In the genomic region with DNA sequence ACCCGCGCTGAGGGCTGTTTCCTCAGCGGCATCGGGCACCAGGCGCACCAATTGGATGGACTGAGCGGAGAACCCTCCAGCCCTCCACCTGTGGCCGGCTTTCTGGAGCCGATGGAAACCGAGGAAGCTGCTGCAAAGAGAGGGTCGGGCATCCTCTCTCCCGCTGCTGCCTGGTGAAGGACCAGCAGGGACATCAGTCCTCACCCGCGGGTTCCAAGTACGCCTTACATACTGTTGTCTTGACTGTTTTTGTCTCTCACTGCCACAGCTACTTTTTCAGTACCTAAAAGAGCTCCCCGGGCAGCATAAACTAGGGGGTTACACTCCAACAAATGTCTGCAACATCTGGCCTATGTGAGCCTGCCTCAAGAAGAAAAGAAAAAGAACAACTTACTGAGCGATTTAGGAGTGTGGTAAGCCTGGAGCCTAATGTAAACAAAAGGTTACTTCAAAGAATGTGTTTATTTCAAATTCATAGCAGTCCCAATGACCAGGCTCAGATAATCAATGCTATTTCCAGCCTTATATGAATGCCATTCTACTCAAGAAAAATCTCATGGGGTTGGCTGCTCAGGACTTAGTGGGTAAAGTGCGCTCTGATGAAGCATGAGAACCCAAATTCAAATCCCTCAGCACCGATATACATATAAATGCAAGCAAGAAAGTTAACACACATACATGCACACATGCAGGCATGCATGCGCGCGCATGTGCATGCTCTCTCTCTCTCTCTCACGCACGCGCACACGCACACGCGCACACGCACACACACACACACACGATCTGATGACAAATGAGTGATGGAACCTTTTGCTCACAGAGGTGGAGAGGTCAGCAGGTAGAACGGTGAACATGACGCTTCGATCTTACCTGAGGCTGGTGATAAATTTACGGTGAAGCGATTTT, we compare ENCODE assay signal across 8 mouse cellular contexts. TPM values are rescaled to one million over a fixed set of nuclear protein-coding genes. Genes with fewer than 3 reads are reported as not detected.
A peak's percentile ranks its signal among the peaks of the same experiment; 100 is the strongest.
DNase-seq lines count a peak whose midpoint lies in the region; ATAC-seq and TF ChIP-seq lines count a peak whose summit lies in the region.

No protein-coding gene starts in this region.

- in situ Hi-C loops in CH12.LX (cut with MboI; ENCODE audit: low pct_ligation_motif_present, low pct_unique_long_range_greater_than_20kb, low sequenced_read_pairs), result loop anchor here (25.0 kb wide), 1 partner anchor 189 kb away; no protein-coding TSS in a partner anchor

- WGBS in heart, embryonic 10.5 days, result 4% methylated on average over 34 of the region's 34 CpGs
- WGBS in embryonic facial prominence, embryonic 11.5 days, result 3% methylated on average over 34 of the region's 34 CpGs
- WGBS in limb, embryonic 10.5 days, result 3% methylated on average over 34 of the region's 34 CpGs
- WGBS in olfactory bulb, adult 2 months, result 4% methylated on average over 34 of the region's 34 CpGs

- peak overlapping the region; percentile 86 for H3K4me3 ChIP-seq in heart, embryonic 10.5 days
- peak overlapping the region; percentile 40 to 87 (median 77) for H3K4me3 ChIP-seq in CH12.LX (replicated peaks in 1 of 3; ENCODE audit: low read depth in 2 of 3, low read length in 2 of 3, poor library complexity in 1 of 3)
- H3K4me3 ChIP-seq in embryonic facial prominence, embryonic 11.5 days (ENCODE audit: low read depth, low read length), result peak overlapping the region; percentile 74
- H3K4me3 ChIP-seq in limb, embryonic 10.5 days, result peak overlapping the region; percentile 84
- peak overlapping the region; percentile 84 for H3K4me3 ChIP-seq in olfactory bulb, adult 2 months (ENCODE audit: insufficient read depth, low read depth, low read length)

- H3K79me2 ChIP-seq in CH12.LX (replicated peaks; ENCODE audit: control insufficient read depth, extremely low read depth, insufficient read depth, poor library complexity, severe bottlenecking), result no peaks in the 10 kb centered on the region

- H3K4me1 ChIP-seq in heart, embryonic 10.5 days, result peaks cover 26% of the 10 kb centered on the region
- peaks cover 2 to 10% of the 10 kb centered on the region in 2 experiments; a peak in 2 of 4 replicates for H3K4me1 ChIP-seq in CH12.LX (ENCODE audit: control insufficient read depth in 1 of 2, insufficient read depth in 2 of 2)
- H3K4me1 ChIP-seq in embryonic facial prominence, embryonic 11.5 days (ENCODE audit: control insufficient read depth, insufficient read depth, low read length), result no peaks in the 10 kb centered on the region
- H3K4me1 ChIP-seq in limb, embryonic 10.5 days, result peaks cover 34% of the 10 kb centered on the region
- peaks cover 6% of the 10 kb centered on the region for H3K4me1 ChIP-seq in olfactory bulb, adult 2 months (ENCODE audit: control insufficient read depth, insufficient read depth, low read length)

- no peak for TF ChIP-seq POLR2A in CH12.LX (IDR thresholded peaks at IDR 0.05; ENCODE audit: low read depth, low read length)
- TF ChIP-seq POLR2A in olfactory bulb, adult 2 months (IDR thresholded peaks at IDR 0.05; ENCODE audit: insufficient read depth, low read depth, low read length), result no peak

- no peak for TF ChIP-seq CTCF in CH12.LX (conservative IDR thresholded peaks at IDR 0.05 in 1 of 2, IDR thresholded peaks at IDR 0.05 in 1 of 2; ENCODE audit: low read depth in 2 of 2, low read length in 2 of 2)
- no peak for TF ChIP-seq CTCF in olfactory bulb, adult 2 months (IDR thresholded peaks at IDR 0.05; ENCODE audit: insufficient read depth, low read depth, low read length)

- H3K4me2 ChIP-seq in CH12.LX (ENCODE audit: insufficient read depth, low read depth, poor library complexity, severe bottlenecking), result peak overlapping the region; percentile 57
- H3K4me2 ChIP-seq in embryonic facial prominence, embryonic 11.5 days (ENCODE audit: low read depth, low read length), result peak overlapping the region; percentile 96

- H3K9ac ChIP-seq in CH12.LX (ENCODE audit: insufficient read depth, low read depth), result no peak overlapping the region
- peak overlapping the region; percentile 72 for H3K9ac ChIP-seq in embryonic facial prominence, embryonic 11.5 days (replicated peaks; ENCODE audit: low read length)

- no peak for TF ChIP-seq EP300 in CH12.LX (IDR thresholded peaks at IDR 0.05; ENCODE audit: low read length)

- peak; percentile 50 for ATAC-seq in embryonic facial prominence, embryonic 11.5 days (replicated peaks; ENCODE audit: insufficient number of reproducible peaks, low FRiP score, low TSS enrichment, low read depth)
- no peak for ATAC-seq in monocyte, adult 5-6 weeks (replicated peaks; ENCODE audit: insufficient number of reproducible peaks, low FRiP score, low TSS enrichment, poor library complexity, severe bottlenecking)

- no peaks in the 10 kb centered on the region for H3K9me3 ChIP-seq in heart, embryonic 10.5 days
- no peaks in the 10 kb centered on the region for H3K9me3 ChIP-seq in CH12.LX (replicated peaks; ENCODE audit: low read length)
- no peaks in the 10 kb centered on the region for H3K9me3 ChIP-seq in embryonic facial prominence, embryonic 11.5 days (replicated peaks; ENCODE audit: control insufficient read depth, low read length)
- no peaks in the 10 kb centered on the region for H3K9me3 ChIP-seq in limb, embryonic 10.5 days (replicated peaks)

- H3K36me3 ChIP-seq in heart, embryonic 10.5 days, result no peaks in the 10 kb centered on the region
- no peaks in the 10 kb centered on the region for H3K36me3 ChIP-seq in CH12.LX (replicated peaks in 1 of 2; ENCODE audit: control insufficient read depth in 1 of 2, insufficient read depth in 1 of 2, low read length in 1 of 2)
- H3K36me3 ChIP-seq in embryonic facial prominence, embryonic 11.5 days (replicated peaks; ENCODE audit: control insufficient read depth, insufficient read depth, low read depth, low read length), result no peaks in the 10 kb centered on the region
- H3K36me3 ChIP-seq in limb, embryonic 10.5 days, result no peaks in the 10 kb centered on the region

- dilution Hi-C loops in CH12.LX (cut with MboI; ENCODE audit: extremely low pct_ligation_motif_present, extremely low pct_unique_long_range_greater_than_20kb, low sequenced_read_pairs), result no loop called here

- peaks cover 7% of the 10 kb centered on the region; the same call in 1 of the 2 replicates for H3K27me3 ChIP-seq in heart, embryonic 10.5 days (ENCODE audit: insufficient read depth, poor library complexity, severe bottlenecking)
- H3K27me3 ChIP-seq in CH12.LX (replicated peaks), result no peaks in the 10 kb centered on the region
- no peaks in the 10 kb centered on the region for H3K27me3 ChIP-seq in embryonic facial prominence, embryonic 11.5 days (ENCODE audit: control insufficient read depth, insufficient read depth, low read length)
- peaks cover 28% of the 10 kb centered on the region for H3K27me3 ChIP-seq in limb, embryonic 10.5 days (ENCODE audit: low read depth, poor library complexity, severe bottlenecking)

- H3K27ac ChIP-seq in heart, embryonic 10.5 days, result peak overlapping the region; percentile 88
- H3K27ac ChIP-seq in CH12.LX (ENCODE audit: insufficient read depth, low read depth), result no peak overlapping the region
- no peak overlapping the region for H3K27ac ChIP-seq in embryonic facial prominence, embryonic 11.5 days (replicated peaks; ENCODE audit: low read depth, low read length)
- H3K27ac ChIP-seq in limb, embryonic 10.5 days, result peak overlapping the region; percentile 86
- peak overlapping the region; percentile 85 for H3K27ac ChIP-seq in olfactory bulb, adult 2 months (ENCODE audit: insufficient read depth, low read depth, low read length)

- no peak for DNase-seq in heart, embryonic 10.5 days (ENCODE audit: low spot score)
- no peak for DNase-seq in heart, adult 18-20 months
- no peak for DNase-seq in CH12.LX (ENCODE audit: extremely low read depth)
- DNase-seq in embryonic facial prominence, embryonic 11.5 days (ENCODE audit: low spot score), result peak; percentile 28
- DNase-seq in limb, embryonic 10.5 days (ENCODE audit: low spot score), result peak; percentile 45
- no peak for DNase-seq in spleen, adult 12 weeks (ENCODE audit: low spot score)

- TF ChIP-seq RAD21 in CH12.LX (IDR thresholded peaks at IDR 0.05; ENCODE audit: low read depth, low read length), result no peak

TF ChIP-seq in CH12.LX, 34 proteins besides CTCF, POLR2A, EP300 and RAD21:
- 0 out of 2 replicates have a peak, but pooled peaks have one; percentile 0 for TF ChIP-seq MEF2A (IDR thresholded peaks at IDR 0.05; ENCODE audit: borderline replicate concordance, low read depth, low read length)
- TF ChIP-seq TCF12 (IDR thresholded peaks at IDR 0.05; ENCODE audit: low read depth, low read length), result no peak
- peak; percentile 5; the same call in 1 of the 2 replicates for TF ChIP-seq HCFC1 (IDR thresholded peaks at IDR 0.05; ENCODE audit: low read depth, low read length)
- TF ChIP-seq BHLHE40 (IDR thresholded peaks at IDR 0.05; ENCODE audit: low read depth, low read length), result no peak

RNA-seq across cellular contexts. Expression of a gene that starts 0.6 kb away (rescaled TPM):
- 8.3 and 8.4 TPM in 2 replicates for polyA plus RNA-seq in heart, embryonic 10.5 days (2016; fragmentation: Nextera tagmentation; extraction: Ambion mirVana)
- 1 to 10 TPM; 4.8 to 5.9 TPM for total RNA-seq in heart, adult 18-20 months (2021)
- total RNA-seq in CH12.LX (2012; rRNA removed) (1.4 and 2.1 TPM in 2 replicates), CH12.LX (2014; rRNA removed) (1.3 TPM in 2 replicates)
- polyA plus RNA-seq in CH12.LX (2012; ENCODE audit: insufficient read length, low read depth), result 1.5 and 1.6 TPM in 2 replicates
- 11.3 and 13.1 TPM in 2 replicates for polyA plus RNA-seq in embryonic facial prominence, embryonic 11.5 days (2014; fragmentation: Nextera tagmentation; extraction: Ambion mirVana)
- polyA plus RNA-seq in limb, embryonic 10.5 days (2016; fragmentation: Nextera tagmentation; extraction: Ambion mirVana), result 8.4 and 9.6 TPM in 2 replicates
- polyA plus RNA-seq in olfactory bulb, adult 2 months (2012; ENCODE audit: insufficient read depth, insufficient read length, low replicate concordance, missing spikeins), result 105 TPM in 1 of 2 replicates, not detected in the other
- not detected in 3 replicates for total RNA-seq in monocyte, adult 5-6 weeks (2017)

RNA-seq across cellular contexts. Expression of a gene that starts 31.5 kb away (rescaled TPM):
- polyA plus RNA-seq in heart, embryonic 10.5 days (2016; fragmentation: Nextera tagmentation; extraction: Ambion mirVana), result 39.2 and 56.0 TPM in 2 replicates
- total RNA-seq in heart, adult 18-20 months (2021), result 100 to 1,000 TPM in 1 of 2 experiments, 10 to 100 TPM in 1; 95.4 to 110 TPM
- total RNA-seq in CH12.LX (2012; rRNA removed) (0.76 and 1.4 TPM in 2 replicates), CH12.LX (2014; rRNA removed) (0.46 and 0.49 TPM in 2 replicates)
- 0.82 and 1.1 TPM in 2 replicates for polyA plus RNA-seq in CH12.LX (2012; ENCODE audit: insufficient read length, low read depth)
- 24.4 and 27.8 TPM in 2 replicates for polyA plus RNA-seq in embryonic facial prominence, embryonic 11.5 days (2014; fragmentation: Nextera tagmentation; extraction: Ambion mirVana)
- polyA plus RNA-seq in limb, embryonic 10.5 days (2016; fragmentation: Nextera tagmentation; extraction: Ambion mirVana), result 17.0 and 21.2 TPM in 2 replicates
- 152 TPM in 1 of 2 replicates, not detected in the other for polyA plus RNA-seq in olfactory bulb, adult 2 months (2012; ENCODE audit: insufficient read depth, insufficient read length, low replicate concordance, missing spikeins)
- 0.19 to 0.64 TPM (median 0.29 TPM) in 3 replicates for total RNA-seq in monocyte, adult 5-6 weeks (2017)

Comparison
In these comparisons a context has a peak if more than half of its experiments do, and no peak if none do; other contexts are left out.
1. DNase-seq: peak in embryonic facial prominence, embryonic 11.5 days (single experiment) and limb, embryonic 10.5 days (single experiment); none in heart, embryonic 10.5 days (single experiment), heart, adult 18-20 months (0 of 2), CH12.LX (single experiment) and spleen, adult 12 weeks (single experiment).
2. H3K27ac ChIP-seq: peak in heart, embryonic 10.5 days (single experiment), limb, embryonic 10.5 days (single experiment) and olfactory bulb, adult 2 months (single experiment); none in CH12.LX (single experiment) and embryonic facial prominence, embryonic 11.5 days (single experiment).
3. Peak in every context shown above with its lines, with median percentiles within 50 percentile points of each other: H3K4me3 ChIP-seq.